Mouse (Mus musculus) cerebellum, adult 2 months (tissue): ENCODE measurements around the gene Ddx31.

Experiments used
- CTCF ChIP-seq: fragments of 200-500 bp; IDR thresholded peaks from 2 replicates; pipeline ENCODE4 v1.5.1; 2011; ENCODE audit warnings: low read depth, mild to moderate bottlenecking, control low read depth, low read length, moderate library complexity, borderline replicate concordance; ENCODE audit not compliant: insufficient read depth
- POLR2A ChIP-seq: fragments of 200-500 bp; IDR thresholded peaks from 2 replicates; pipeline ENCODE4 v1.6.1; 2011; ENCODE audit warnings: low read length, control low read depth, borderline replicate concordance; ENCODE audit not compliant: insufficient read depth

- TF ChIP-seq CTCF (no peak), POLR2A (no peak)
Observed at GRCm38 (mm10) chr2:28910877-28911276, 70.7 kb downstream of the Ddx31 start.
